Mouse (Mus musculus) mature B cell (primary cell): ENCODE measurements around the gene Klhl29.

ENCODE experiments used
- in situ Hi-C: fragments of 300-500 bp; cut with MboI; formaldehyde crosslinking; loops from 2 replicates; pipeline ENCODE4 v1.14.3; 2019

Gene Klhl29

DNA sequence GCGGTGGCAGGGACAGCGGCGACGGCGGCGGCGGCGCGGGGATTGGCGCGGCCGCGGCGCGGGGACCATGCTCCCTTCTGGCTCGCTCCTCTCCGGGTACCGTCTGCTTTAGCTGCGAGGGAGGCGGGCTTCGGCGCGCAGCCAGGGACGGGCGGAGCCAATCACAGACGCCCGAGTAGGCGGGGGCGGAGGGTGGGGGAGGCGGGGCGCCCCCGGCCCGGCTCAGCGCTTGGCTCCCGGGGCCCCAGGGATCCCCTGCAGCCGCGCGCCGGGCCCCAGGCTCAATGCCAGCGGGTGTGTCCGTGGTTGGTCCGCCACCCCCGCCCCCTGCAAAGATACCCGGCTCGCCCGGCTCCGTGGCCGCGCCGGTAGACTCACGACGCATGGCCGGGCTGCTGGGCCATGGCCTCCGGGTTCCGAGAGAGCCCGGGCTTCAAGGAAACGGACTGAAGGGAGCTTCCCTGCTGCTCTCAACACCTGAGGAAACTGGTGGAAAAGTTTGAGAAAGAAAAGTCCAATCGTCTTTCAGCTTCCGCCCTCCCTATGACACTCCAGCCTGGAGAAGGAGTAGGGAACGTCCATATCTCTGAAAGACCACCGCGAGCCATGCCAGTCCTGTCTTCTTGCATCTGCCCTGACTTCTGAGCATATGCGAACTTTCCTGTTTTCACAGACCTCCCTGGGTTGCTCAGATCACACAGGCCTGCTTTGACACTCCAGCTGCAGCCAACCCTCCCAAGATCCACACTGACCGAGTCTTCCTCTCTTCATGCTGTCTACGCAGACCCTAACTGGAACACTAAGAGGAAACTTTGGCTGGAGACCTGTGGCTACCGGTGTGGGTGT, at the start of gene Klhl29:
Klhl29 (minus strand) TSS at position 67 of the 846 bp plus-strand sequence.
- in situ Hi-C loops: no loop called here

GRCm38 (mm10) chr12:5425276-5425675, 49.8 kb upstream of the Klhl29 start:
- in situ Hi-C loops: no loop called here

- in situ Hi-C loops: no loop called here
Observed at GRCm38 (mm10) chr12:5415806-5416205, 40.3 kb upstream of the Klhl29 start.

- in situ Hi-C loops: no loop called here
Observed at GRCm38 (mm10) chr12:5413976-5414375, 38.5 kb upstream of the Klhl29 start.

DNA sequence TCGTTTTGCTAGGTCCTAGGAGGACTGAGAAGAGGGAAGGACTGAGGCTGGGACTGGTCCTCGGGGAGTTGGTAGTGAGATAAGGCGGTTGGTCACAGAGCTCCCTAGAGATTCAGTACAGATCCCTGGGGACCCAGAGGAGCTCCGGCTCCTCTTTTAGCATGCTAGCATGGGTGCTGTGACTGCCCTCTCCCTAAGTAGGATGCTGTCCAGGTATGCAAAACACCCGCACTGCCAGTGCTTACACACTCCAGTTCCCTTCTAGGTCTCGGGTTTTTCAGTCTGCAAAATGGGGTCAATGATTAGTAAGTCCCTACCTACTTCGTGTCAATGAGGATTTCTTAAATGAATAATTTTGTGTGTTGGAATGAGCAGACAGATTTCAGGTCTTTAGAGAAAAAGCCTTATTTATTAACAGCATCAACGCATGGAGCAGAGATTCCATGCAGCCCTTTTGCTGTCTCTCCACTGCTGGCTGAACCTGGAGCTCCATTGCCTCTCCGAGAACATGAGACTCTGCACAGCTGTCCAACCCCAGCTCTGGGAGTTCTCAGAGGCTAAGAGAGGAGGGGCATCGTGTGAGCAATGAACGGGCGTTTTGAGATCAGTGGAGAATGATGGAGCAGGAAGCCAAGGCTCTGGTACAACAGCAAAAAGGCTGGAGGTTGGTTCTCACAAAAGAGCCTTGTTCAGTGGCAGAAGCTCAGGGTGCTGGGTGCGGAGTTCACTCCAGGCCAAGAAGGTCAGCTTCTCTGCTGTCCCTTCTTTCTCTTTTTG, 36.5 kb upstream of the Klhl29 start:
- in situ Hi-C loops: no loop called here

GRCm38 (mm10) chr12:5411346-5411745, 35.9 kb upstream of the Klhl29 start:
- in situ Hi-C loops: no loop called here

- in situ Hi-C loops: no loop called here
Observed at GRCm38 (mm10) chr12:5410391-5411115, 35.1 kb upstream of the Klhl29 start.

- in situ Hi-C loops: no loop called here
Observed at GRCm38 (mm10) chr12:5407175-5407574, 31.7 kb upstream of the Klhl29 start.

- in situ Hi-C loops: no loop called here
Observed at GRCm38 (mm10) chr12:5397423-5397822, 21.9 kb upstream of the Klhl29 start.

DNA sequence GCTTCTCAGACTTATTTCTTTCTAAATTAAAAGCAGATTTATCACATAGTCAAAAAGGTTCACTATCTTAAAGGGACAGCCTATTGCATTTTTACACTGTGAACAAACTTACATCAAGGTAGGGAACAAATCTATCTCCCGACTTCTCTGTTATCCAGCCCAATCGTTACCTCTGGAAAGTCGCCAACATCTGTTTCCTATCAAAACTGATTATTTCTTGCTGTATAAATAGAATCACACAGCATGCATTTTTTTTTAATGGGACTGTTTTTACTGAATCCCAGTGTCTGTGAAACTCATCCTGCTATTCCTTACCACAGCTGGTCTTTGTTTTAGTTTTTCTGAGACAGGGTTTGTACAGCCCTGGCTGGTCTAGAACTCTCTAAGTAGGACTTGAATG, 19.7 kb upstream of the Klhl29 start:
- in situ Hi-C loops: no loop called here

DNA sequence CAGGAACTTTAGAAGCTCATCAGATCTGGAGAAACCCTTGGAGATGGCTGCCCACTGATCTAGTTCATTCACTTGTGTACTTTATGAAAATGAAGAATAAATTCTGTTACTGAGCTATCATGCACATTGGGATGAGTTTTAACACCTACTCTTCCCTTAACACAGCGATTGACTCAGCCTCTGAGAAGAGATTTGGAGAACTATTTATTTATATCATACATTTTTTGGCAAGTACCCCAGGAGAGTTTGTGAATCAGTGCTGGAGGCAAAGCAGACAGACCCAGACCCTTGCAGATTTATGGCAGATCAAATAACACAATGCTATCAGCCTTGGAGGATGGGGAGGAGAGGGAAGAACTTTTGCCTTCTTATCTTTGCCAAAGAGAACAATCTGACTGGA, 11.6 kb upstream of the Klhl29 start:
- in situ Hi-C loops: no loop called here

- in situ Hi-C loops: no loop called here
Observed at GRCm38 (mm10) chr12:5386688-5387087, 11.2 kb upstream of the Klhl29 start.

- in situ Hi-C loops: no loop called here
Observed at GRCm38 (mm10) chr12:5381694-5382093, 6.2 kb upstream of the Klhl29 start.

GRCm38 (mm10) chr12:5374684-5375615, 532 bp downstream of the Klhl29 start:
- in situ Hi-C loops: no loop called here

DNA sequence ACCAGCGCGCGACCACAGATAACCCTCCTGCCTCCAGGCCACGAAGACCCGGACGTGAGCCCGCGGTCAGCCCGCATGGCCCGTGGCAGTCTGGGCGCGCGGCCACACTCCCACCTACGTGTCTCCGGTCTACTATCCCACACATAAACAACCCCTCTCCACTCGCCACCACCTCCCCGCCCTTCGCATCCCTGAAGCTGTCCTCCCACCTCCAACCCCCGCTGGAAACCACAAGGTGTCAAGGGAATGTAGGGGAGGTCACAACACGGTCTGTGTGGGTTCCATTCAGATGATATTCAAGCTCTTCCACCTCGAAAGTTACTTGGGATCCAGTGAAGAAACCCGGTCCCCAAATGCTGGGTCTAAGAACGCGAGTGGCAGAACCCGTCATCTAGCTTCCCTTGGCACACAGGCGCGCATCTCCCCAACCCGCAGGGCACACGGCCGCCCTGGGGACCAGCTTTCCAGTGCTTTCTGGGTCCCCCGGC, 1.2 kb downstream of the Klhl29 start:
- in situ Hi-C loops: no loop called here

GRCm38 (mm10) chr12:5373641-5374195, 1.8 kb downstream of the Klhl29 start:
- in situ Hi-C loops: no loop called here

- in situ Hi-C loops: no loop called here
Observed at GRCm38 (mm10) chr12:5369396-5369795, 6.1 kb downstream of the Klhl29 start.

- in situ Hi-C loops: no loop called here
Observed at GRCm38 (mm10) chr12:5364836-5365235, 10.6 kb downstream of the Klhl29 start.

DNA sequence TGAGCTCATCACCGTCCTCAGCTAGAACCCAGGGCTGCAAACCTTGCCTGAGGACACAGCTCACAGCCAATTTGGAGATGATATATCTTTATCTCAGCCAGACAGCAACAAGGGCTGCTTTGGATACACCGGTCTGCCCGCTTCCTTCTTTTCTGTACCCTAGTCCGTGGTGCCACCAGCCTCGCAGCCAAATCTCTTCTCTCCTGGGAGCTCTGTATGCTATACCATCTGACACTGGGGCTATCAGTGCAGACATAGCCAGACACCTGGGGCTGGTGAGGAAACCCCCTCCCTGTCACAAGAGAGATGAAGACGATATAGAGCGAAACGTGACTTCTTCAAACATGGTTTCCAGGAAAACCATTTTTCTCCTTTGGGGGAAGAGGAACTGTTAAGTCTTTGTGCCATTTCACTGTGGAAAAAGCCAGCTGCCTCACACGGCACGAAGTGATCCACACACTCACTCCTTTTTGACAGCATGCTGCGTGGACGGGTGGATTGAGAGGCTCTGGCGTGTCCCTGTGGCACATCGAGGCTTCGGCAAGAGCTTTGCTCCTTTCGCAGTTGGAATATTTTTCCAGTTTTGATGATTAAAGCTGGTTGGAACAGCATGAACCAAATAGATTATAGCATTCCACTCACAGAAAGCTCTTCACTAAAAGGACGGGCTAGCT, 11.4 kb downstream of the Klhl29 start:
- in situ Hi-C loops: no loop called here

DNA sequence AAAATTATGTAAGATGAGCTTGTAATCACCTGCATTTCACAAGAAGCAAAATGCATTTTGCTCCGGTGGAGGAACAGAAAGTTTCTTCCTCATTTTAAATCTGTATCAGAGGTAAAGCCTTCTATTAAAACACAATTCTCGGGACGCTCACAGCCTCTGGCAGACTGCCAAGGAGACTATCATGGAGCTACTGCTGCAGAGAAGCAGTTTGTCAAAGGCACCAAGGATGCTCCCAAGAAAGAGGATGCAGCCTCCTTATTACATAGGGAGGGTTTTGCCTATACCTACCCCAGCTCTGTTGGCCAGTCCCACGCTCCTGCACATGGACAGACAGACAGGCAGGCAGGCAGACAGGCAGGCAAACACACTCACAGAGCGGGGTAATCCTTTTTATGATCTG, 16.4 kb downstream of the Klhl29 start:
- in situ Hi-C loops: no loop called here
